Mouse (Mus musculus): ENCODE measurements around the gene Acaa1b.

Gene Acaa1b

GRCm38 (mm10) chr9:119156278-119157201, at the start of gene Acaa1b:
Gene Acaa1b (minus strand): TSS chr9:119157093.
- peak; percentile 92 for DNase-seq

GRCm38 (mm10) chr9:119206666-119207065, 49.8 kb upstream of the Acaa1b start:
- DNase-seq: peak; percentile 35

GRCm38 (mm10) chr9:119205756-119206155, 48.9 kb upstream of the Acaa1b start:
- DNase-seq: peak; percentile 34

- no peak for DNase-seq
Measured at GRCm38 (mm10) chr9:119203617-119204016, 46.7 kb upstream of the Acaa1b start.

GRCm38 (mm10) chr9:119201653-119202052, 44.8 kb upstream of the Acaa1b start:
- peak; percentile 30 for DNase-seq

- DNase-seq: peak; percentile 51
Measured at GRCm38 (mm10) chr9:119199151-119199861, 42.4 kb upstream of the Acaa1b start.

- peak; percentile 84 for DNase-seq
Measured at GRCm38 (mm10) chr9:119192202-119192990, 35.5 kb upstream of the Acaa1b start.

GRCm38 (mm10) chr9:119181241-119181728, 24.4 kb upstream of the Acaa1b start:
- DNase-seq: peak; percentile 61

- no peak for DNase-seq
Measured at GRCm38 (mm10) chr9:119179292-119179691, 22.4 kb upstream of the Acaa1b start.

- no peak for DNase-seq
Measured at GRCm38 (mm10) chr9:119167608-119168007, 10.7 kb upstream of the Acaa1b start.

GRCm38 (mm10) chr9:119165548-119165947, 8.7 kb upstream of the Acaa1b start:
- DNase-seq: peak; percentile 62

GRCm38 (mm10) chr9:119164743-119165142, 7.8 kb upstream of the Acaa1b start:
- peak; percentile 56 for DNase-seq

- peak; percentile 84 for DNase-seq
Measured at GRCm38 (mm10) chr9:119160689-119161088, 3.8 kb upstream of the Acaa1b start.

GRCm38 (mm10) chr9:119158861-119159260, 2.0 kb upstream of the Acaa1b start, which contains the start of gene Gm47289:
Gene Gm47289 (plus strand): TSS chr9:119159161.
- no peak for DNase-seq

- peak; percentile 49 for DNase-seq
Measured at GRCm38 (mm10) chr9:119155826-119156225, 1.1 kb downstream of the Acaa1b start.

- DNase-seq: peak; percentile 81
Measured at GRCm38 (mm10) chr9:119155416-119155815, 1.5 kb downstream of the Acaa1b start.

GRCm38 (mm10) chr9:119151751-119152150, 5.1 kb downstream of the Acaa1b start:
- DNase-seq: no peak

GRCm38 (mm10) chr9:119149601-119150000, 7.3 kb downstream of the Acaa1b start:
- DNase-seq: peak; percentile 49

GRCm38 (mm10) chr9:119146098-119146770, 10.7 kb downstream of the Acaa1b start:
- DNase-seq: no peak

- no peak for DNase-seq
Measured at GRCm38 (mm10) chr9:119145638-119146037, 11.3 kb downstream of the Acaa1b start.

GRCm38 (mm10) chr9:119145137-119145536, 11.8 kb downstream of the Acaa1b start:
- no peak for DNase-seq

- no peak for DNase-seq
Measured at GRCm38 (mm10) chr9:119144696-119145095, 12.2 kb downstream of the Acaa1b start.
